ENCODE assay signal across 8 mouse cellular contexts in genomic region chr10:79778006-79778405, GRCm38 (mm10). TPM values are rescaled to one million over a fixed set of nuclear protein-coding genes. Genes with fewer than 3 reads are reported as not detected.
A peak's percentile ranks its signal among the peaks of the same experiment; 100 is the strongest.
DNase-seq lines count a peak whose midpoint lies in the region; ATAC-seq and TF ChIP-seq lines count a peak whose summit lies in the region.

No protein-coding gene starts in this region.

- ATAC-seq in frontal cortex, adult (ENCODE audit: low TSS enrichment), result no peak

- no peaks in the 10 kb centered on the region for H3K36me3 ChIP-seq in ES-Bruce4 (ENCODE audit: control insufficient read depth, insufficient read depth, low read length, poor library complexity, severe bottlenecking)
- no peaks in the 10 kb centered on the region for H3K36me3 ChIP-seq in small intestine, adult 2 months (ENCODE audit: control insufficient read depth, insufficient read depth, low read length)

- no peak overlapping the region for H3K4me3 ChIP-seq in ES-Bruce4 (ENCODE audit: low read depth, low read length)
- peak overlapping the region; percentile 28; the same call in 1 of the 2 replicates for H3K4me3 ChIP-seq in small intestine, adult 2 months (ENCODE audit: low read depth, low read length)

- H3K4me1 ChIP-seq in ES-Bruce4 (ENCODE audit: control insufficient read depth, insufficient read depth, low read length), result no peaks in the 10 kb centered on the region
- H3K4me1 ChIP-seq in small intestine, adult 2 months (ENCODE audit: control insufficient read depth, insufficient read depth, insufficient read length, low read length), result peaks cover 17% of the 10 kb centered on the region

- peak; percentile 45 for DNase-seq in embryo, embryonic 11 days
- DNase-seq in embryo, embryonic 10.5 days (ENCODE audit: low spot score), result no peak
- peak; percentile 50 to 61 for DNase-seq in heart, adult 18-20 months
- peak; percentile 75 for DNase-seq in kidney, postnatal 14 days
- DNase-seq in left cerebral cortex, adult 8-10 months (ENCODE audit: low spot score in 2 of 2), result no peak

- no peaks in the 10 kb centered on the region for H3K9me3 ChIP-seq in ES-Bruce4 (replicated peaks; ENCODE audit: control insufficient read depth, insufficient read depth, low read length, poor library complexity, severe bottlenecking)

- no peak overlapping the region for H3K27ac ChIP-seq in ES-Bruce4 (ENCODE audit: insufficient read depth, low read length)
- 0 out of 2 replicates have a peak overlapping the region, but pooled peaks have one; percentile 10 for H3K27ac ChIP-seq in small intestine, adult 2 months (ENCODE audit: insufficient read depth, low read depth, low read length)

- no peaks in the 10 kb centered on the region for H3K27me3 ChIP-seq in ES-Bruce4 (ENCODE audit: control insufficient read depth, insufficient read depth, low read length, poor library complexity, severe bottlenecking)
- no peaks in the 10 kb centered on the region for H3K27me3 ChIP-seq in small intestine, adult 2 months (ENCODE audit: control insufficient read depth, insufficient read depth, low read length)

- WGBS in small intestine, adult 2 months, result 11% methylated on average over 15 of the region's 15 CpGs

- TF ChIP-seq EP300 in ES-Bruce4 (IDR thresholded peaks at IDR 0.05; ENCODE audit: insufficient read depth, low read depth, low read length), result no peak

- no peak for TF ChIP-seq CTCF in ES-Bruce4 (IDR thresholded peaks at IDR 0.05; ENCODE audit: low read depth, low read length)
- no peak for TF ChIP-seq CTCF in small intestine, adult 2 months (IDR thresholded peaks at IDR 0.05; ENCODE audit: extremely low read depth, insufficient read length, insufficient replicate concordance, low read depth, low read length)

- peak overlapping the region; percentile 10; the same call in 1 of the 2 replicates for H3K9ac ChIP-seq in ES-Bruce4 (ENCODE audit: low read depth, poor library complexity, severe bottlenecking)

- no peak for TF ChIP-seq POLR2A in ES-Bruce4 (IDR thresholded peaks at IDR 0.05; ENCODE audit: insufficient read depth, low read length)
- no peak for TF ChIP-seq POLR2A in small intestine, adult 2 months (IDR thresholded peaks at IDR 0.05; ENCODE audit: low read depth, low read length)

RNA-seq across cellular contexts. Expression of gene Fstl3, which starts 0.9 kb away (rescaled TPM):
- polyA plus RNA-seq in ES-Bruce4 (2011; ENCODE audit: insufficient read depth, insufficient read length, low read depth, missing spikeins), result 7.7 TPM in 2 replicates
- total RNA-seq in heart, adult 18-20 months (2021), result 1 to 10 TPM; 3.5 to 4.5 TPM
- 16.0 and 19.6 TPM in 2 replicates for polyA plus RNA-seq in small intestine, adult 2 months (2012; rRNA removed)
- 1 to 10 TPM; 2.5 to 3.6 (median 2.7) TPM for total RNA-seq in left cerebral cortex, adult 8-10 months (2022)

RNA-seq across cellular contexts. Expression of gene Rnf126, which starts 11.3 kb away (rescaled TPM):
- 49.6 and 61.5 TPM in 2 replicates for polyA plus RNA-seq in ES-Bruce4 (2011; ENCODE audit: insufficient read depth, insufficient read length, low read depth, missing spikeins)
- total RNA-seq in heart, adult 18-20 months (2021), result 10 to 100 TPM; 22.0 to 23.1 TPM
- 130 and 222 TPM in 2 replicates for polyA plus RNA-seq in small intestine, adult 2 months (2012; rRNA removed)
- 10 to 100 TPM; 76.8 to 92.1 (median 86.8) TPM for total RNA-seq in left cerebral cortex, adult 8-10 months (2022)

RNA-seq across cellular contexts. Expression of gene Prss57, which starts 12.8 kb away (rescaled TPM):
- not detected in 2 replicates for polyA plus RNA-seq in ES-Bruce4 (2011; ENCODE audit: insufficient read depth, insufficient read length, low read depth, missing spikeins)
- not detected for total RNA-seq in heart, adult 18-20 months (2021)
- 0.24 and 0.67 TPM in 2 replicates for polyA plus RNA-seq in small intestine, adult 2 months (2012; rRNA removed)
- under 1 TPM; 0.14 to 0.63 (median 0.39) TPM for total RNA-seq in left cerebral cortex, adult 8-10 months (2022)

RNA-seq across cellular contexts. Expression of gene Palm, which starts 15.4 kb away (rescaled TPM):
- polyA plus RNA-seq in ES-Bruce4 (2011; ENCODE audit: insufficient read depth, insufficient read length, low read depth, missing spikeins), result 53.3 and 53.7 TPM in 2 replicates
- 10 to 100 TPM; 44.3 to 45.7 TPM for total RNA-seq in heart, adult 18-20 months (2021)
- polyA plus RNA-seq in small intestine, adult 2 months (2012; rRNA removed), result 13.0 and 24.0 TPM in 2 replicates
- total RNA-seq in left cerebral cortex, adult 8-10 months (2022), result 100 to 1,000 TPM; 265 to 281 (median 267) TPM

RNA-seq across cellular contexts. Expression of gene Fgf22, which starts 23.1 kb away (rescaled TPM):
- 1.0 and 1.2 TPM in 2 replicates for polyA plus RNA-seq in ES-Bruce4 (2011; ENCODE audit: insufficient read depth, insufficient read length, low read depth, missing spikeins)
- not detected for total RNA-seq in heart, adult 18-20 months (2021)
- polyA plus RNA-seq in small intestine, adult 2 months (2012; rRNA removed), result not detected in 2 replicates
- 1 to 10 TPM; 4.7 to 5.9 (median 5.8) TPM for total RNA-seq in left cerebral cortex, adult 8-10 months (2022)

Comparison
In these comparisons a context has a peak if more than half of its experiments do, and no peak if none do; other contexts are left out.
1. DNase-seq: peak in embryo, embryonic 11 days (single experiment), heart, adult 18-20 months (2 of 2) and kidney, postnatal 14 days (single experiment); none in embryo, embryonic 10.5 days (single experiment) and left cerebral cortex, adult 8-10 months (0 of 2).